8 mouse cellular contexts compared by ENCODE assay signal in the genomic region with DNA sequence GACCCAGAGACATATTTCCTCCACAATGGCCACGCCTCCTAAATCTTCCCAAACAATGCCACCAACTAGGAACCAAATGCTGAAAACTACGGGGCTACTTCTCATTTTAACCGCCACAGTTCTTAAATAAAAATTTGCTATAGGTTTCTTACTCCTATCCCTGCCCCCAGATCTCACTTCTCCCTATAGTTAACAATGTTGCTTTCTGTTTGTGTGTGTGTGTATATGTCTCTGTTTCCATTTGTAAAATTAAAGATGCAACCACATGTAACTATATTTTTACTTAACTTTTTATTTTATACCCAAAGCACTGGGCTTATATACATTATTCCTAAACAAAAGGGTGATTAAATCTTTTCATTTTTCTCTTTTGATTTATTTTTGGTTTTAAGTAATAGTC. TPM values are rescaled to one million over a fixed set of nuclear protein-coding genes. Genes with fewer than 3 reads are reported as not detected.
DNase-seq lines count a peak whose midpoint lies in the region; ATAC-seq and TF ChIP-seq lines count a peak whose summit lies in the region.

Gene Pdcl3, plus strand, starts transcription at position 301 of the 400 bp plus-strand sequence.

- 89% methylated on average over 3 of the region's 3 CpGs for WGBS in kidney, embryonic 16.5 days
- WGBS in intestine, embryonic 16.5 days = 87% methylated on average over 3 of the region's 3 CpGs
- WGBS in midbrain, embryonic 10.5 days = 85% methylated on average over 3 of the region's 3 CpGs

- H3K9me3 ChIP-seq in kidney, embryonic 16.5 days (ENCODE audit: low read length) = no peaks in the 10 kb centered on the region
- H3K9me3 ChIP-seq in intestine, embryonic 16.5 days (ENCODE audit: control insufficient read depth, low read length) = no peaks in the 10 kb centered on the region
- H3K9me3 ChIP-seq in midbrain, embryonic 10.5 days (replicated peaks) = no peaks in the 10 kb centered on the region; the same call in 1 of the 2 replicates

- H3K4me3 ChIP-seq in kidney, embryonic 16.5 days (ENCODE audit: low read length) = no peak within 1 kb of the TSS
- no peak within 1 kb of the TSS for H3K4me3 ChIP-seq in bone marrow macrophage, adult 2 months (ENCODE audit: insufficient read depth, low read length)
- no peak within 1 kb of the TSS for H3K4me3 ChIP-seq in intestine, embryonic 16.5 days (ENCODE audit: low read length)
- H3K4me3 ChIP-seq in midbrain, embryonic 10.5 days = no peak within 1 kb of the TSS

- no peak for TF ChIP-seq POLR2A in bone marrow macrophage, adult 2 months (IDR thresholded peaks at IDR 0.05; ENCODE audit: borderline replicate concordance, low read depth, low read length)

- H3K4me1 ChIP-seq in kidney, embryonic 16.5 days (ENCODE audit: insufficient read depth, low read length) = peaks cover 19% of the 10 kb centered on the region
- H3K4me1 ChIP-seq in bone marrow macrophage, adult 2 months (ENCODE audit: control insufficient read depth, insufficient read depth, low read length) = peaks cover 6% of the 10 kb centered on the region
- peaks cover 9% of the 10 kb centered on the region for H3K4me1 ChIP-seq in intestine, embryonic 16.5 days (ENCODE audit: control insufficient read depth, insufficient read depth, low read length)
- peaks cover 18% of the 10 kb centered on the region for H3K4me1 ChIP-seq in midbrain, embryonic 10.5 days

- H3K27me3 ChIP-seq in kidney, embryonic 16.5 days (ENCODE audit: insufficient read depth, low read length) = no peaks in the 10 kb centered on the region
- H3K27me3 ChIP-seq in intestine, embryonic 16.5 days (replicated peaks; ENCODE audit: control insufficient read depth, insufficient read depth, low read length) = no peaks in the 10 kb centered on the region
- H3K27me3 ChIP-seq in midbrain, embryonic 10.5 days (ENCODE audit: low read depth, poor library complexity, severe bottlenecking) = no peaks in the 10 kb centered on the region

- H3K9ac ChIP-seq in kidney, embryonic 16.5 days (replicated peaks; ENCODE audit: low read length) = no peak within 1 kb of the TSS
- H3K9ac ChIP-seq in intestine, embryonic 16.5 days (ENCODE audit: low read depth, low read length) = no peak within 1 kb of the TSS

- DNase-seq in kidney, adult 18-20 months = no peak
- no peak for DNase-seq in gonadal fat pad, adult 2 months (ENCODE audit: low read depth)
- no peak for DNase-seq in midbrain, embryonic 10.5 days (ENCODE audit: low spot score)
- no peak for DNase-seq in right cerebral cortex, postnatal 14 days
- no peak for DNase-seq in urinary bladder, adult 18-20 months (ENCODE audit: low spot score in 2 of 2)

- peak within 1 kb of the TSS; percentile 54 for H3K27ac ChIP-seq in kidney, embryonic 16.5 days (ENCODE audit: low read length)
- H3K27ac ChIP-seq in bone marrow macrophage, adult 2 months (ENCODE audit: insufficient read depth, low read depth, low read length) = no peak within 1 kb of the TSS
- no peak within 1 kb of the TSS for H3K27ac ChIP-seq in intestine, embryonic 16.5 days (ENCODE audit: low read length)
- H3K27ac ChIP-seq in midbrain, embryonic 10.5 days (replicated peaks) = no peak within 1 kb of the TSS

- H3K36me3 ChIP-seq in kidney, embryonic 16.5 days (ENCODE audit: insufficient read depth, low read length) = 0 out of 2 replicates have a peak, but pooled peaks cover 2% of the 10 kb centered on the region
- H3K36me3 ChIP-seq in intestine, embryonic 16.5 days (ENCODE audit: control insufficient read depth, insufficient read depth, low read length) = no peaks in the 10 kb centered on the region
- peaks cover 3% of the 10 kb centered on the region; the same call in 1 of the 2 replicates for H3K36me3 ChIP-seq in midbrain, embryonic 10.5 days

- TF ChIP-seq CTCF in bone marrow macrophage, adult 2 months (IDR thresholded peaks at IDR 0.05; ENCODE audit: low read depth, low read length) = no peak

- no peak for ATAC-seq in kidney, embryonic 16.5 days (ENCODE audit: low FRiP score, low TSS enrichment)
- no peak for ATAC-seq in intestine, embryonic 16.5 days

- H3K4me2 ChIP-seq in kidney, embryonic 16.5 days (replicated peaks; ENCODE audit: low read depth, low read length) = no peak within 1 kb of the TSS
- no peak within 1 kb of the TSS for H3K4me2 ChIP-seq in intestine, embryonic 16.5 days (ENCODE audit: low read depth, low read length)

RNA-seq across cellular contexts. Expression of gene Pdcl3, which starts in this region (rescaled TPM):
- 165 and 172 TPM in 2 replicates for polyA plus RNA-seq in kidney, embryonic 16.5 days (2015; fragmentation: Nextera tagmentation; extraction: Ambion mirVana)
- polyA plus RNA-seq in bone marrow macrophage, adult 2 months (2012; ENCODE audit: insufficient read depth, insufficient read length, missing spikeins) = 84.9 and 104 TPM in 2 replicates
- polyA plus RNA-seq in gonadal fat pad, adult 2 months (2012; rRNA removed) = 34.5 and 36.7 TPM in 2 replicates
- 147 and 155 TPM in 2 replicates for polyA plus RNA-seq in intestine, embryonic 16.5 days (2015; fragmentation: Nextera tagmentation; extraction: Ambion mirVana)
- 164 and 166 TPM in 2 replicates for polyA plus RNA-seq in midbrain, embryonic 10.5 days (2016; fragmentation: Nextera tagmentation; extraction: Ambion mirVana)
